Mouse (Mus musculus): ENCODE results near the gene Epha7.

The Epha7 gene

GRCm38 (mm10) chr4:28812691-28813289 is at the start of gene Epha7:
Epha7 (plus strand) TSS chr4:28813131.
- no peak for DNase-seq (ENCODE audit: low read depth)

- DNase-seq (ENCODE audit: low read depth) = no peak
Measured at GRCm38 (mm10) chr4:28783961-28784360, 29.0 kb upstream of the Epha7 start.

- peak; percentile 10 for DNase-seq (ENCODE audit: low read depth)
Measured at GRCm38 (mm10) chr4:28808800-28809199, 4.1 kb upstream of the Epha7 start.

DNA sequence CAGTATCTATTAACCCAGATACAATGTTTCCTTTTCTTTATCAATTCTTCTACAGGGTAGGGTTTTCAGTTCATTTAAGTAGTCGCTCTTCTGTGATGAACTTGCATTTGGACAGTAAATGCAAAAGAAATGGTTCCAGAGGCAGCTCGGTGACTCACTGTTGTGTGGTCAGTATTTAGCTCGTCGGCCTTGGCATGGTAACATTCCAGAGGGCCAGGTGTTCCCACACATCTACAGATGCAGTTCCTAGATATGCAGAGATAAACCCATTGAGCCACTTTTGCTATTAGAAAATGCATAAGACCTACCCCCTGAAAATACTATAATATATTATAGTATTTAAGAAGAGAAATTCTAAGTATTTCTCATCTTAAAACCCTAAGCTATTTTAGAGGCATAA is 3.2 kb upstream of the Epha7 start:
- peak; percentile 41 for DNase-seq (ENCODE audit: low read depth)

DNA sequence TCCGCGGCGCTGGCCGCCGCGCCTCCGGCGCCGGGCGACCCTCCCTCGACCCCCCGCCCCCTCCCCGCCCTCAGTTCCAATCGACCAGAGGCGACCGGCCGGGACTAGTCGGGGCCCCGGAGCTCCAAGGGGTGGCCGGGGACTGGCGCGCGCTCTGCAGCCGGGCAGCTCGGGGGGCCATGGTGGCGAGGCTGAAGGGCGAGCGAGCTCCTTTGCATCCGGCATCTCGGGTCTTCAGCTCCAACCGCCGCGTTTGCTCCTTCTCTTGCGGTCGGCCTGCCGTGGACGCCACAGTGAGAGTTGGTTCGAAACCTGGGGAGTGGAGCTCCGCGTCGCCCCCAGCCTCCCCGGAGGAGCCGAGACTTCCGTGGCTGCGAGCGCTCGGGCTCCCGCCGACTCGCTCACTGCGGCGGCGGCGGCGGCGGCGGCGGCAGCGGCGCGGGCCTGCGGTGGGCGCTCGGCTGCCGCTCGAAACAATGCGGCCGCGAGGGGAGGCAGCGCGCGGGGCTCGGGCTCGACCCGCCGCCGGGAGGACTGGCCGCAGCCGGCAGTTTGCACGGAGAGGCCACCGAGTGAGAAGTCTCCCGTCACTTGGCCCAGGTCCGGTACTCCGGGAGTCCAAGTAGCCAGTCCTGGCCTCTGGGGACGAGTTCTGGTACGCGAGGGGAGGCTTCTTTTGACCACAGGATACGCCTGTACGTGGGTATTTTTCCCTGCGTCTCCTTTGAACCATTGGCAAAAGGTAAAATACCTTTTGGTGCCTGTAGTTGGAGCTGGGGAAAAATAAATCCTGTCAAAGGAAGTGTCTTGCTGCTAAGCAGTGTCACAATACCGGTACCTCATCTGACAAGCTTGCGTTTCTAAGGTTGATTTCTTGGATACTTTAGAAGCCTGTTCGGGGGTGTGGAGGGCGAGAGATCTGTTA is 882 bp downstream of the Epha7 start:
- DNase-seq (ENCODE audit: low read depth) = no peak

GRCm38 (mm10) chr4:28814476-28814815 is 1.5 kb downstream of the Epha7 start:
- DNase-seq (ENCODE audit: low read depth) = no peak

- no peak for DNase-seq (ENCODE audit: low read depth)
Measured at GRCm38 (mm10) chr4:28814816-28815620, 2.1 kb downstream of the Epha7 start.

GRCm38 (mm10) chr4:28815621-28815920 is 2.6 kb downstream of the Epha7 start:
- DNase-seq (ENCODE audit: low read depth) = no peak

GRCm38 (mm10) chr4:28823616-28824015 is 10.7 kb downstream of the Epha7 start:
- no peak for DNase-seq (ENCODE audit: low read depth)

- DNase-seq (ENCODE audit: low read depth) = no peak
Measured at GRCm38 (mm10) chr4:28824616-28825015, 11.7 kb downstream of the Epha7 start.

- DNase-seq (ENCODE audit: low read depth) = no peak
Measured at GRCm38 (mm10) chr4:28837669-28838068, 24.7 kb downstream of the Epha7 start.

DNA sequence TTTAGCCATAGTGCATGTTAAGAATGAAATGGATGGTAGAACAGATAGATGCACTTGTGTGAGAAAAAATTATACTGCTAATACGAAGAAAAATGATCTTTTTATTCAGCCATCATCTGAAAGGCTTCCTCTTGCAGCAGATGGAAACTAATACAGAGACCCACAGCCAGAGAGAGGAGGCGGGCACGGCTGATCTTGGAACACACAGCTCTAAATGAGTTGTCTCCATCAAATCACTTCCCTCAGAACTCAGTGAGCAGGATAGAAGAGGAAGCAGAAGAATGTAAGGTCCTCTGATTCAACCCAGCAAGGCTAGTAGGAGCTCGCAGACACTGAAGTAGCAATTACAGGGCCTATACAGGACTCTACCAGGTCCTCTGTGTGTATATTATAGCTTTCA is 33.4 kb downstream of the Epha7 start:
- DNase-seq (ENCODE audit: low read depth) = no peak

DNA sequence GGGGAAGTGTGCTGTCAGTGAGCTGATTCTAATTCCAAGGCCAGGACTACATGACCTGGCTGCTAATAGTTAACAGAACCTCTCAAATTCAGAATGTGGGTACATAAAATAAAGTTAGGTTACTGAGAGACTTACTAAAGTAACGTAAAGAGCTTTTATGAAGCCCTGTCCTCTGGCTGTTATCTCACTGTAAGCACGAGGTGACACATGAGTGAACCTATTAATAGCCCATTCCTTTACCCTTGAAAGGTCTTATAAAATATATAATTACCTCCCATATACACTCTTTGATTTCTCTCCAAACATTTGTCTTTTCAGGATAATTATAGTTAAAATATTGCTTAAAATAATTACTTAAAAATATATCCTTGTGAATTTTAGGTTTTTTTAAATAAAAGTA is 37.5 kb downstream of the Epha7 start:
- DNase-seq (ENCODE audit: low read depth) = no peak

- DNase-seq (ENCODE audit: low read depth) = no peak
Measured at GRCm38 (mm10) chr4:28862845-28863666, 50.1 kb downstream of the Epha7 start.

DNA sequence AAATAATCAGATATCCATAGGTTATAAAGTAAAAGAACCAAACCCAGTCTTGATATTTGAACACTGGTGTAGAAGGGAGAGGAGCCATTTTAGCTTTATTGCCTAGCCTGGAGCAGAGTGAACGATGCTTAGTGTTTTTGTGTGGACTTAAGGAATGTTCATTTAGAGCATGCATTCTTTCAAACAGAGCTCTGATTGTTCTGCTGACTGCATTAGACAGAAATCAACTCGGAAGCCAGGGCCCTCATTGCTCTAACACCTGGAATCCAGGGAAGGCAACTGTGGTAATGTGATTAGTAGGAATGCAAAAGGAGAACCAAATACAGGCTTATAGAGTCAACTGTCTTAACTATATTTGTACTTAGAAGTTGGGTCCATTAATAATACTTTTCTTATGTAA is 53.5 kb downstream of the Epha7 start:
- DNase-seq (ENCODE audit: low read depth) = no peak

DNA sequence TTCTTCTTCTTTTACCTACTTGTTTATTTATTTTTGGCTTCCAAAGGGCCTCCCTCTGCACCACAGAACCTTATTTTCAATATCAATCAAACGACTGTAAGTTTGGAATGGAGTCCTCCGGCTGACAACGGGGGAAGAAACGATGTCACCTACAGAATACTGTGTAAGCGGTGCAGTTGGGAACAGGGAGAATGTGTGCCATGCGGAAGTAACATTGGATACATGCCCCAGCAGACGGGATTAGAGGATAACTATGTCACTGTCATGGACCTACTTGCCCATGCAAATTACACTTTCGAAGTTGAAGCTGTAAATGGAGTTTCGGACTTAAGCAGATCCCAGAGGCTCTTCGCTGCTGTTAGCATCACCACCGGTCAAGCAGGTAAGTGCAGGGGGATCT is 58.7 kb downstream of the Epha7 start:
- DNase-seq (ENCODE audit: low read depth) = no peak

- no peak for DNase-seq (ENCODE audit: low read depth)
Measured at GRCm38 (mm10) chr4:28881271-28882044, 68.5 kb downstream of the Epha7 start.

GRCm38 (mm10) chr4:28889630-28890029 is 76.7 kb downstream of the Epha7 start:
- DNase-seq (ENCODE audit: low read depth) = no peak

- DNase-seq (ENCODE audit: low read depth) = no peak
Measured at GRCm38 (mm10) chr4:28890102-28890501, 77.2 kb downstream of the Epha7 start.

DNA sequence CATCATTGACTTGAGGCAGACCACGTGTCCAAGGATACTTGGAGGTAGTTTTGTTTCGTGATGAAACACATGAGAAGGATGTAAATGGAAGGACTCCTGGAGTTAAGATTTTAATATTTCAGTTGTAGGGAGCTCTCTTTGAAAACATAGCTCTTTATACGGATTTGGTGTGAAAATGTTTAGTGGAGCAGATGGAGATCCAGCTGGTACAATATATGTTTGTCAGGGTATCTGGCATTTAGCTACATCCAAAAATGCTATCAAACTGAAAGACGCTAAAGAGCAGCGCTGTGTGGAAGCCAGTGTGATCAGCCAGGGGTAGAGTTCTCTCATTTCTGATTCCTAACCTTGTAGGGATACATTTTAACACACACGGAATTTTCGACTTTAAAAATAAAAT is 82.5 kb downstream of the Epha7 start:
- no peak for DNase-seq (ENCODE audit: low read depth)

- no peak for DNase-seq (ENCODE audit: low read depth)
Measured at GRCm38 (mm10) chr4:28899373-28899772, 86.4 kb downstream of the Epha7 start.

Data from 416B (cell line).